20 mouse cellular contexts compared by ENCODE assay signal in the genomic region with DNA sequence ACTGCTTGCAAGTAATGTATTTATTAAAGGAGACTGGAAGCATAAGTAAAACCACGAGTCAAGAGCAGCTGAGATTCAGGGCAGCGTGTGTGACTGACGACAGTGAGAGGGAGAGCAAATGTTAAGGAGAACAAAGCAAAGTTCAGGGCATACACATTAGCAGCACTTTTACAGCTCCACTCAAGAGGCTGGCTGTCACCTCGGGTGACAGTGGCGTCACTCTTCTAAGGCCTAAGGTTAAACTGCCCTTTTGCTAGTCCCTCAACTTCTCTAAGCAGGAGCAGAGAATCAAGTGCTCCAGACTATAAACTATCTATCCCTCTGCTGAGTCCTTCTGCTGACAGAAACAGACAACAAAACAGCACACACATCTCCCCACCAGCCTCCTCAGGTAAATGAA. TPM values are rescaled to one million over a fixed set of nuclear protein-coding genes. Genes with fewer than 3 reads are reported as not detected.
DNase-seq lines count a peak whose midpoint lies in the region; ATAC-seq and TF ChIP-seq lines count a peak whose summit lies in the region.
"Had no signal": no experiment of that assay in that cellular context is flagged by ENCODE, and none has a peak within 500 bp of the region (broad histone marks: within the 10 kb centered on the region; RNA-seq: fewer than 3 reads in every experiment).

No protein-coding gene starts in this region.

- peaks cover 9% of the 10 kb centered on the region for H3K79me2 ChIP-seq in CH12.LX (replicated peaks; ENCODE audit: control insufficient read depth, extremely low read depth, insufficient read depth, poor library complexity, severe bottlenecking)

- H3K4me1 ChIP-seq in heart, embryonic 13.5 days, result peaks cover 22% of the 10 kb centered on the region
- H3K4me1 ChIP-seq in kidney, embryonic 14.5 days (ENCODE audit: control insufficient read depth, insufficient read depth, low read length), result no peaks in the 10 kb centered on the region
- H3K4me1 ChIP-seq in CH12.LX (ENCODE audit: control insufficient read depth in 1 of 2, insufficient read depth in 2 of 2), result peaks cover 0 to 11% of the 10 kb centered on the region in 2 experiments; a peak in 2 of 4 replicates
- 0 out of 2 replicates have a peak, but pooled peaks cover 4% of the 10 kb centered on the region for H3K4me1 ChIP-seq in intestine, embryonic 16.5 days (ENCODE audit: control insufficient read depth, insufficient read depth, low read length)
- H3K4me1 ChIP-seq: limb, embryonic 12.5 days had no signal

- TF ChIP-seq EP300 in CH12.LX (IDR thresholded peaks at IDR 0.05; ENCODE audit: low read length), result no peak

- no peaks in the 10 kb centered on the region for H3K27me3 ChIP-seq in heart, embryonic 13.5 days (replicated peaks)
- H3K27me3 ChIP-seq in kidney, embryonic 14.5 days (ENCODE audit: control insufficient read depth, insufficient read depth, low read length), result no peaks in the 10 kb centered on the region
- H3K27me3 ChIP-seq in CH12.LX (replicated peaks), result no peaks in the 10 kb centered on the region
- no peaks in the 10 kb centered on the region for H3K27me3 ChIP-seq in intestine, embryonic 16.5 days (replicated peaks; ENCODE audit: control insufficient read depth, insufficient read depth, low read length)
- H3K27me3 ChIP-seq: limb, embryonic 12.5 days; midbrain, embryonic 12.5 days; neural tube, embryonic 15.5 days had no signal

- H3K4me3 ChIP-seq in heart, embryonic 13.5 days, result no peak overlapping the region
- no peak overlapping the region for H3K4me3 ChIP-seq in kidney, embryonic 14.5 days (ENCODE audit: low read length)
- H3K4me3 ChIP-seq in CH12.LX (replicated peaks in 1 of 3; ENCODE audit: low read depth in 2 of 3, low read length in 2 of 3, poor library complexity in 1 of 3), result no peak overlapping the region
- H3K4me3 ChIP-seq in intestine, embryonic 16.5 days (ENCODE audit: low read length), result no peak overlapping the region
- H3K4me3 ChIP-seq: forebrain, embryonic 10.5 days; hindbrain, embryonic 10.5 days; left cerebral cortex, adult 2 months; limb, embryonic 12.5 days; midbrain, embryonic 12.5 days; myocyte; neural tube, embryonic 15.5 days had no signal

- TF ChIP-seq RAD21 in CH12.LX (IDR thresholded peaks at IDR 0.05; ENCODE audit: low read depth, low read length), result no peak

- dilution Hi-C loops in CH12.LX (cut with MboI; ENCODE audit: extremely low pct_ligation_motif_present, extremely low pct_unique_long_range_greater_than_20kb, low sequenced_read_pairs), result no loop called here

- 0 out of 2 replicates have a peak overlapping the region, but pooled peaks have one; percentile 24 for H3K9ac ChIP-seq in heart, embryonic 13.5 days
- no peak overlapping the region for H3K9ac ChIP-seq in kidney, embryonic 14.5 days (ENCODE audit: low read depth, low read length)
- no peak overlapping the region for H3K9ac ChIP-seq in CH12.LX (ENCODE audit: insufficient read depth, low read depth)
- H3K9ac ChIP-seq in intestine, embryonic 16.5 days (ENCODE audit: low read depth, low read length), result no peak overlapping the region
- H3K9ac ChIP-seq: limb, embryonic 12.5 days; midbrain, embryonic 12.5 days; neural tube, embryonic 15.5 days had no signal

- peak overlapping the region; percentile 55 for H3K27ac ChIP-seq in heart, embryonic 13.5 days (replicated peaks)
- no peak overlapping the region for H3K27ac ChIP-seq in kidney, embryonic 14.5 days (ENCODE audit: low read depth, low read length)
- no peak overlapping the region for H3K27ac ChIP-seq in CH12.LX (ENCODE audit: insufficient read depth, low read depth)
- H3K27ac ChIP-seq in intestine, embryonic 16.5 days (ENCODE audit: low read length), result no peak overlapping the region
- H3K27ac ChIP-seq: forebrain, embryonic 10.5 days; hindbrain, embryonic 10.5 days; left cerebral cortex, adult 2 months; limb, embryonic 12.5 days; macrophage; midbrain, embryonic 12.5 days; neural tube, embryonic 15.5 days had no signal

- WGBS in heart, embryonic 13.5 days, result 33% methylated on average over 5 of the region's 5 CpGs
- 29% methylated on average over 5 of the region's 5 CpGs for WGBS in kidney, embryonic 14.5 days
- WGBS in intestine, embryonic 16.5 days, result 40% methylated on average over 5 of the region's 5 CpGs

- in situ Hi-C loops in CH12.LX (cut with MboI; ENCODE audit: low pct_ligation_motif_present, low pct_unique_long_range_greater_than_20kb, low sequenced_read_pairs), result no loop called here

- H3K36me3 ChIP-seq in heart, embryonic 13.5 days, result peaks cover 20% of the 10 kb centered on the region
- H3K36me3 ChIP-seq in kidney, embryonic 14.5 days (ENCODE audit: control insufficient read depth, insufficient read depth, low read length), result peaks cover 5% of the 10 kb centered on the region; the same call in 1 of the 2 replicates
- H3K36me3 ChIP-seq in CH12.LX (replicated peaks in 1 of 2; ENCODE audit: control insufficient read depth in 1 of 2, insufficient read depth in 1 of 2, low read length in 1 of 2), result peaks cover 10 to 35% of the 10 kb centered on the region in 2 experiments
- H3K36me3 ChIP-seq in intestine, embryonic 16.5 days (ENCODE audit: control insufficient read depth, insufficient read depth, low read length), result no peaks in the 10 kb centered on the region
- H3K36me3 ChIP-seq: neural tube, embryonic 15.5 days had no signal

- 0 out of 2 replicates have a peak, but pooled peaks have one; percentile 9 for TF ChIP-seq POLR2A in CH12.LX (IDR thresholded peaks at IDR 0.05; ENCODE audit: low read depth, low read length)

- 0 out of 2 replicates have a peak overlapping the region, but pooled peaks have one; percentile 2 for H3K4me2 ChIP-seq in heart, embryonic 13.5 days
- no peak overlapping the region for H3K4me2 ChIP-seq in kidney, embryonic 14.5 days (replicated peaks; ENCODE audit: low read depth, low read length)
- no peak overlapping the region for H3K4me2 ChIP-seq in CH12.LX (ENCODE audit: insufficient read depth, low read depth, poor library complexity, severe bottlenecking)
- H3K4me2 ChIP-seq in intestine, embryonic 16.5 days (ENCODE audit: low read depth, low read length), result no peak overlapping the region
- H3K4me2 ChIP-seq: limb, embryonic 12.5 days; midbrain, embryonic 12.5 days; neural tube, embryonic 15.5 days had no signal

- no peak for ATAC-seq in heart, embryonic 13.5 days (ENCODE audit: extremely low read depth, insufficient number of reproducible peaks, low FRiP score, low TSS enrichment)
- no peak for ATAC-seq in kidney, embryonic 14.5 days (ENCODE audit: low FRiP score, low TSS enrichment)
- ATAC-seq in intestine, embryonic 16.5 days, result peak; percentile 82

- H3K9me3 ChIP-seq in heart, embryonic 13.5 days, result no peaks in the 10 kb centered on the region
- H3K9me3 ChIP-seq in kidney, embryonic 14.5 days (ENCODE audit: control insufficient read depth, low read length), result no peaks in the 10 kb centered on the region
- H3K9me3 ChIP-seq in CH12.LX (replicated peaks; ENCODE audit: low read length), result no peaks in the 10 kb centered on the region
- H3K9me3 ChIP-seq in intestine, embryonic 16.5 days (ENCODE audit: control insufficient read depth, low read length), result no peaks in the 10 kb centered on the region
- H3K9me3 ChIP-seq: forebrain, embryonic 10.5 days; hindbrain, embryonic 10.5 days; limb, embryonic 12.5 days; midbrain, embryonic 12.5 days; neural tube, embryonic 15.5 days had no signal

- DNase-seq in heart, postnatal 4 days, result no peak
- peak; percentile 31 for DNase-seq in kidney, adult 9 months
- DNase-seq in CH12.LX (ENCODE audit: extremely low read depth), result no peak
- DNase-seq in thymus, adult 18-20 months, result no peak
- no peak for DNase-seq in cerebellum, adult 11 months
- DNase-seq: adrenal gland, postnatal 25 days; cerebellum, adult 9-11 months; right cerebral cortex, postnatal 25 days; thymus, postnatal 36 days had no signal

- TF ChIP-seq CTCF in CH12.LX (conservative IDR thresholded peaks at IDR 0.05 in 1 of 2, IDR thresholded peaks at IDR 0.05 in 1 of 2; ENCODE audit: low read depth in 2 of 2, low read length in 2 of 2), result no peak

TF ChIP-seq in CH12.LX, 34 proteins besides CTCF, POLR2A, EP300 and RAD21:
- TF ChIP-seq POLR2AphosphoS2 (IDR thresholded peaks at IDR 0.05; ENCODE audit: low read depth, low read length), result no peak
- no peak for TF ChIP-seq ZMIZ1 (IDR thresholded peaks at IDR 0.05; ENCODE audit: low read depth, low read length)

RNA-seq across cellular contexts. Expression of a gene that starts 24.8 kb away (rescaled TPM):
- 36.1 and 39.0 TPM in 2 replicates for polyA plus RNA-seq in heart, embryonic 13.5 days (2015; fragmentation: Nextera tagmentation; extraction: Ambion mirVana)
- 10 to 100 TPM; 29.5 to 29.7 TPM for total RNA-seq in heart, postnatal 4 days (2021)
- 37.3 and 60.6 TPM in 2 replicates for polyA plus RNA-seq in kidney, embryonic 14.5 days (2014; fragmentation: Nextera tagmentation; extraction: Ambion mirVana)
- total RNA-seq in CH12.LX (2012; rRNA removed) (15.4 and 16.6 TPM in 2 replicates), CH12.LX (2014; rRNA removed) (10.2 and 11.5 TPM in 2 replicates)
- 24.7 and 27.4 TPM in 2 replicates for polyA plus RNA-seq in CH12.LX (2012; ENCODE audit: insufficient read length, low read depth)
- 31.7 and 34.5 TPM in 2 replicates for polyA plus RNA-seq in intestine, embryonic 16.5 days (2015; fragmentation: Nextera tagmentation; extraction: Ambion mirVana)

RNA-seq across cellular contexts. Expression of a gene that starts 47.8 kb away (rescaled TPM):
- polyA plus RNA-seq in heart, embryonic 13.5 days (2015; fragmentation: Nextera tagmentation; extraction: Ambion mirVana), result 10.5 and 13.8 TPM in 2 replicates
- 1 to 10 TPM; 4.4 to 5.3 TPM for total RNA-seq in heart, postnatal 4 days (2021)
- 5.7 and 8.3 TPM in 2 replicates for polyA plus RNA-seq in kidney, embryonic 14.5 days (2014; fragmentation: Nextera tagmentation; extraction: Ambion mirVana)
- total RNA-seq in CH12.LX (2012; rRNA removed) (0.42 TPM in 1 of 2 replicates, not detected in the other), CH12.LX (2014; rRNA removed) (0.46 and 0.63 TPM in 2 replicates)
- 0.38 TPM in 1 of 2 replicates, not detected in the other for polyA plus RNA-seq in CH12.LX (2012; ENCODE audit: insufficient read length, low read depth)
- polyA plus RNA-seq in intestine, embryonic 16.5 days (2015; fragmentation: Nextera tagmentation; extraction: Ambion mirVana), result 14.9 and 15.8 TPM in 2 replicates
- total RNA-seq: adrenal gland, postnatal 25 days had no signal
- polyA plus RNA-seq: macrophage had no signal
